Mouse (Mus musculus) thymus, adult 2 months (tissue): ENCODE measurements around the gene Cops4. TPM values are rescaled to one million over a fixed set of nuclear protein-coding genes. Genes with fewer than 3 reads are reported as not detected.
A peak's percentile ranks its signal among the peaks of the same experiment; 100 is the strongest.

Source experiments
- DNase-seq: peaks from one replicate; pipeline ENCODE4 v3.0.0; 2021
- H3K27ac ChIP-seq: fragments of 200-500 bp; 2 replicates; pipeline ENCODE4 v1.5.1; 2012; ENCODE audit warnings: low read length, control low read depth; ENCODE audit not compliant: control insufficient read depth, insufficient read depth
- H3K27me3 ChIP-seq: fragments of 200-500 bp; 2 replicates; pipeline ENCODE4 v1.6.1; 2012; ENCODE audit warnings: mild to moderate bottlenecking, low read length, moderate library complexity, mixed read lengths; ENCODE audit not compliant: control insufficient read depth, insufficient read depth
- H3K36me3 ChIP-seq: fragments of 200-500 bp; 2 replicates; pipeline ENCODE4 v1.6.1; 2012; ENCODE audit warnings: mild to moderate bottlenecking, low read length, moderate library complexity; ENCODE audit not compliant: control insufficient read depth, insufficient read depth
- H3K4me1 ChIP-seq: fragments of 200-500 bp; replicated peaks from 2 replicates; pipeline ENCODE4 v1.6.1; 2012; ENCODE audit warnings: low read length; ENCODE audit not compliant: control insufficient read depth, insufficient read depth
- H3K4me3 ChIP-seq: fragments of 200-500 bp; 2 replicates; pipeline ENCODE4 v1.5.1; 2012; ENCODE audit warnings: mild to moderate bottlenecking, low read length, control low read depth, moderate library complexity; ENCODE audit not compliant: control insufficient read depth, insufficient read depth
- CTCF ChIP-seq: fragments of 200-500 bp; IDR thresholded peaks from 2 replicates; pipeline ENCODE4 v1.5.1; 2012; ENCODE audit warnings: mild to moderate bottlenecking, control low read depth, low read length, moderate library complexity, borderline replicate concordance; ENCODE audit not compliant: control insufficient read depth, poor library complexity, insufficient read depth; ENCODE audit errors: extremely low read depth
- POLR2A ChIP-seq: fragments of 200-500 bp; IDR thresholded peaks from 2 replicates; pipeline ENCODE4 v1.6.1; 2012; ENCODE audit warnings: mild to moderate bottlenecking, low read length, control low read depth, moderate library complexity; ENCODE audit not compliant: control insufficient read depth, poor library complexity, insufficient read depth; ENCODE audit errors: extremely low read depth
- WGBS: fragments of 180-500 bp; shearing (Covaris S2); methylation state at CpG from one replicate; pipeline ENCODE4 v1.1.7; 2018; 5-methylcytosine and 5-hydroxymethylcytosine counted together
- polyA plus RNA-seq: library from polyadenylated mRNA; depleted of rRNA; stranded (reverse); fragments of >200 nt; gene quantifications from 2 replicates; pipeline ENCODE4 v1.2.3, GENCODE M21; 2012

The Cops4 gene
- polyA plus RNA-seq, 1 experiment: 24.8 TPM

GRCm38 (mm10) chr5:100489340-100489739 lies 28.8 kb upstream of the Cops4 start:
- H3K4me1 ChIP-seq: no peaks in the 10 kb centered on the region
- no peak for TF ChIP-seq POLR2A
- no peak for TF ChIP-seq CTCF
- WGBS: 81% methylated on average over 2 of the region's 2 CpGs

GRCm38 (mm10) chr5:100491704-100492103 lies 26.4 kb upstream of the Cops4 start:
- TF ChIP-seq POLR2A (no peak), CTCF (no peak)
- no peaks in the 10 kb centered on the region for H3K36me3 ChIP-seq
- H3K4me1 ChIP-seq: no peaks in the 10 kb centered on the region
- no peak for DNase-seq
- H3K4me3 ChIP-seq: no peak overlapping the region
- 80% methylated on average over 4 of the region's 4 CpGs for WGBS
- no peaks in the 10 kb centered on the region for H3K27me3 ChIP-seq
- H3K27ac ChIP-seq: no peak overlapping the region

More at GRCm38 (mm10) chr5:100489340-100489739, 28.8 kb upstream of the Cops4 start:
- H3K4me3 ChIP-seq: no peak overlapping the region
- H3K36me3 ChIP-seq: peaks cover 6% of the 10 kb centered on the region
- no peaks in the 10 kb centered on the region for H3K27me3 ChIP-seq
- no peak overlapping the region for H3K27ac ChIP-seq
- DNase-seq: no peak

DNA sequence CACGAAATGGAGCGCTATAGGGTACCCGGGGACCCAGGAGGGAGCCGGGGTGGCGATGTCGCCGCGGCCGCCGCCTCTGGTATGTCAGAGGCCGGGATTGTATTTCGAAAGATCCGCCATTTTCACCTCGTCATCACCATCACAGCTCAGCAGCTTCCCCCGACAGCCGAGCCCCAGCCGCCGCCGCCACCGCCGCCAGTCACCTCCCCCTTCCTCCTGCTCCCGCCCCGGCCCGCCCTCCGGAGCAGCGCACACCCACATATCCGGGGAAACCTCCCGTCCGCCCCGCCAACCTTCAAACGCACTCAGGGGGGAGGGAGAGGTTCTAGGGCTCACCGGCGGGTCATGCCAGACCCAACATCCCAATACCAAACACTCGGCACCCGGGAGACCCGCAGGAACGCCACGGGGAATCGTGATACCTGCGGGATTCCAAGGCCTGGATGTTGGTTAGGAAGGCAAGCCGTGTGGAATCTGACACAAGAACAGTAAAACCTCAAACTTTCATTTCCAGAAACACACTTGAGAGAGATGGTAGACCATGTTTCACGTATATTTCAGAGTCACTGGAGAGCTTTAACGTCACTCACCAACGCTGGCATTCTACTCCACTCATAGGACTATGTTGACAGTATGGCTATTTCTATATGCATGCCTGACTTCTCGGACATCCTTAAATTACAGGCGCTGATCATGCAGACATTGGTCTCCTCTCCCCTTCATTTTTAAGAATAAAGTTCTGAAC lies 19.5 kb upstream of the Cops4 start:
- Histone ChIP-seq H3K4me1 (peaks cover 6% of the 10 kb centered on the region), H3K36me3 (no peaks in the 10 kb centered on the region), H3K27ac (peak overlapping the region; percentile 25; the same call in 1 of the 2 replicates), H3K4me3 (peak overlapping the region; percentile 79), H3K27me3 (no peaks in the 10 kb centered on the region)
- peak; percentile 23; the same call in 1 of the 2 replicates for TF ChIP-seq CTCF
- no peak for TF ChIP-seq POLR2A
- DNase-seq: peak; percentile 83
- under 1% methylated on average over 46 of the region's 46 CpGs for WGBS

DNA sequence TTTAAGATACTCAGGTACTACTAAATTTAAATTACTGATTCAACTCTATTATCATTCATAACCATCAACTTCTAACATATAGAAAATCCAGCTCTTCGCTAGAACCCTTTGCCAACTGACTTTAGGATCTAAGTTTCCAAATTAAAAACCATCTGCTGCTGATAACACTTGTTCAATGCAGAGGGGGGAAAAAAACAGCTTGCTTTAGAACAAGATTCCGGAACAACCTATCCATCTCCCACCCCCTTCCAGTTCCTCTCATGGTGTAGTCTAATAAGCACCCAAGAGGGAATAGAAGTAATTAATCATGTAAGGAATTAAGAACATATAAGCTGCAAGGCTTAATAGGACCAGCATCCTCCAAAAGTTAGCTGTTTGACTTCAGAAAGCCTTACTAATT lies 18.9 kb upstream of the Cops4 start:
- H3K36me3 ChIP-seq: no peaks in the 10 kb centered on the region
- TF ChIP-seq CTCF (no peak), POLR2A (no peak)
- H3K27ac ChIP-seq: no peak overlapping the region
- H3K4me3 ChIP-seq: no peak overlapping the region
- H3K27me3 ChIP-seq: no peaks in the 10 kb centered on the region
- WGBS: 20% methylated on average over 2 of the region's 2 CpGs
- peaks cover 6% of the 10 kb centered on the region for H3K4me1 ChIP-seq
- DNase-seq: no peak

DNA sequence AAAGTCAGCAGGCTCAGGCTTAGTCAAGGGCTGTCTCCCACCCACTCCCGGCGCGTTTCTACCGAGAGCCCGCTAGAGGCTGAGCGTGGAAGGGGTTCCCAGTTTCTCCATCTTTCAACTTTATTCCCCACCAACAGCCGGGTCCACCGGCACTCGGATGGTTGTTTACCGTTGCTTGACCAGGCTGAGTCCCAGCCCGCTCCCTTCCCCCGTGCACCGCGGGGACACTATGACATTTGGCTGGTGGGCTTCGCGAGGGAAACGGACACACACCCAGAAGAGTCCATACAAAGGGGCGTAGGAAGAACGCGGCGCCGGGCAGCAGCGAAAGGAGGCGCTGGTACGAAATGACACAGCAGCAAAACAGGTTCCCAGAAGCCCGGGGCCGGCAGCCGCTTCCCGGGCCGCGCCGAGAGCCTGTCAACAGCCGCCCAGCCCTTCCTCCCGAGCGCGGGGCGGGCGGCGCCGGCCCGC lies 18.2 kb upstream of the Cops4 start:
- Histone ChIP-seq H3K4me3 (peak overlapping the region; percentile 63), H3K27ac (peak overlapping the region; percentile 9; the same call in 1 of the 2 replicates), H3K4me1 (peaks cover 6% of the 10 kb centered on the region), H3K27me3 (no peaks in the 10 kb centered on the region), H3K36me3 (no peaks in the 10 kb centered on the region)
- TF ChIP-seq POLR2A: no peak
- 0 out of 2 replicates have a peak, but pooled peaks have one; percentile 38 for TF ChIP-seq CTCF
- peak; percentile 49 for DNase-seq
- under 1% methylated on average over 41 of the region's 41 CpGs for WGBS

DNA sequence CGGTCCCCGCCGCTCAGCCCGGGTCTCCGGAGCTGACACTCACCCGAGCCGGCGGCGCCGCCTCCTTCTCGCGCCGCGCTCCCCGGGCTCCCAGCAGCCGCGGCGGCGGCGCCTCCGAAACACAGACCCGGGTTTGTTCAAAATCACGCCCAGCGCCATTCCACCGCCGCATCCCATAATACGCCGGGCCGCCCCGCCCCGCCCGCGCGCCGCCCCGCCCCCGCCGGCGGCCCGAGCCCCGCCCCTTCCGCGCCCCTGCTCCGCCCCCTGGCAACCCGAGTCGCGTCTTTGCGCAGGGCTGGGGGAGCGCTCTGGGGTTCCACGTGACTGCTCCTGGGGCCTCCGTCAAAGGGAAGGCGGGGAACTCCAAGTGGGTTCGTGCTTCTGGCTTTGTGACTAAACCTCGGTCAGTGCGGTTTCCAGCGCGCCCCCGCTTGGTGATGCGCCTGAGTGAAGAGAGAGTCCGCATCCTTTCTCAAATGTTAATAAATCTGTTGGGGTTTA lies 17.6 kb upstream of the Cops4 start, which contains the start of gene Lin54:
Gene Lin54 (minus strand): TSS at position 182 of the 504 bp plus-strand sequence.
- Histone ChIP-seq H3K27me3 (no peaks in the 10 kb centered on the region), H3K4me1 (peaks cover 6% of the 10 kb centered on the region), H3K36me3 (no peaks in the 10 kb centered on the region), H3K27ac (peak within 1 kb of the TSS; percentile 9; the same call in 1 of the 2 replicates), H3K4me3 (peak within 1 kb of the TSS; percentile 63)
- no peak for TF ChIP-seq POLR2A
- TF ChIP-seq CTCF: no peak
- DNase-seq: peak; percentile 90
- 2% methylated on average over 60 of the region's 60 CpGs for WGBS
